Mouse (Mus musculus) forebrain, embryonic 10.5 days (tissue): ENCODE data around the gene Magi2. TPM values are rescaled to one million over a fixed set of nuclear protein-coding genes. Genes with fewer than 3 reads are reported as not detected.
A peak's percentile ranks its signal among the peaks of the same experiment; 100 is the strongest.

Source experiments
- DNase-seq: peaks from one replicate; pipeline ENCODE4 v3.0.0-alpha.2; 2017; ENCODE audit warnings: low spot score; ENCODE audit errors: extremely low spot score
- H3K27ac ChIP-seq: fragments of 300-500 bp; sonication (generic); 2 replicates; pipeline ENCODE4 v1.5.1; 2016; ENCODE audit warnings: mild to moderate bottlenecking
- H3K27me3 ChIP-seq: fragments of 300-500 bp; sonication (generic); 2 replicates; pipeline ENCODE4 v1.6.1; 2016; ENCODE audit warnings: mild to moderate bottlenecking; ENCODE audit not compliant: poor library complexity, severe bottlenecking
- H3K36me3 ChIP-seq: fragments of 300-500 bp; sonication (generic); replicated peaks from 2 replicates; pipeline ENCODE4 v1.6.1; 2016; ENCODE audit warnings: mild to moderate bottlenecking, moderate library complexity
- H3K4me1 ChIP-seq: fragments of 300-500 bp; sonication (generic); 2 replicates; pipeline ENCODE4 v1.6.1; 2016
- H3K4me3 ChIP-seq: fragments of 300-500 bp; sonication (generic); 2 replicates; pipeline ENCODE4 v1.5.1; 2016; ENCODE audit warnings: mild to moderate bottlenecking, moderate library complexity
- H3K9me3 ChIP-seq: fragments of 300-500 bp; sonication (generic); 2 replicates; pipeline ENCODE4 v1.6.1; 2016; ENCODE audit warnings: mild to moderate bottlenecking, moderate library complexity
- WGBS: fragments of 180-500 bp; shearing (Covaris S2); methylation state at CpG from one replicate; pipeline ENCODE4 v1.1.7; 2016; 5-methylcytosine and 5-hydroxymethylcytosine counted together
- polyA plus RNA-seq: library from polyadenylated mRNA; unstranded; fragments of >200 nt; fragmentation: Nextera tagmentation; extraction: Ambion mirVana; gene quantifications from 2 replicates; pipeline ENCODE4 v1.2.1, GENCODE M21; 2016

Gene Magi2
- 4.3 and 7.4 TPM in 2 replicates for polyA plus RNA-seq

- Histone ChIP-seq H3K27me3 (peaks cover 13% of the 10 kb centered on the region), H3K4me3 (peak within 1 kb of the TSS; percentile 71), H3K36me3 (no peaks in the 10 kb centered on the region), H3K27ac (peak within 1 kb of the TSS; percentile 92), H3K9me3 (no peaks in the 10 kb centered on the region; the same call in 1 of the 2 replicates), H3K4me1 (peaks cover 30% of the 10 kb centered on the region)
- DNase-seq = no peak
- under 1% methylated on average over 26 of the region's 26 CpGs for WGBS
Observed at GRCm38 (mm10) chr5:19226866-19227243, at the start of gene Magi2. Gene Magi2 (plus strand): TSS chr5:19227036.

DNA sequence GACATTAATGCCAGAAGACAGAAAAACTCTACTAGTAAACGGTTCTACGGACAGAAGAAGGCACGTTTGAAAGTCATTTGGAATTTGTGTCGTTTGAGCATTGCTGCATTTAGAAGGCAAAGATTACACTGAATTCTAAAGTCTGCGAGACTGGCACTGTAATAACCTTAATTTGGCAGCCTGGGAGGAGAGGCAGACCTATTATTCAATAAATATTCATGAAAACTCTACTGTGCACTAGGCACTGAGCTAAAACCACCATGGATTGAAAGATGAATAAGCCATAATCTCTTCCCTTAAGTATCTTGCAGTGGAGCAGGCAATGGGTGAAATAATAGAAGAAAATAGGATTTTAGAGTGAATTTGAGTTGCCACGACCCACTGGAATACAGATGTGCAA is 48.2 kb upstream of the Magi2 start:
- 86% methylated on average over 6 of the region's 6 CpGs for WGBS
- Histone ChIP-seq H3K9me3 (no peaks in the 10 kb centered on the region), H3K4me3 (no peak overlapping the region), H3K4me1 (no peaks in the 10 kb centered on the region), H3K27me3 (no peaks in the 10 kb centered on the region), H3K36me3 (no peaks in the 10 kb centered on the region), H3K27ac (no peak overlapping the region)
- DNase-seq = no peak

DNA sequence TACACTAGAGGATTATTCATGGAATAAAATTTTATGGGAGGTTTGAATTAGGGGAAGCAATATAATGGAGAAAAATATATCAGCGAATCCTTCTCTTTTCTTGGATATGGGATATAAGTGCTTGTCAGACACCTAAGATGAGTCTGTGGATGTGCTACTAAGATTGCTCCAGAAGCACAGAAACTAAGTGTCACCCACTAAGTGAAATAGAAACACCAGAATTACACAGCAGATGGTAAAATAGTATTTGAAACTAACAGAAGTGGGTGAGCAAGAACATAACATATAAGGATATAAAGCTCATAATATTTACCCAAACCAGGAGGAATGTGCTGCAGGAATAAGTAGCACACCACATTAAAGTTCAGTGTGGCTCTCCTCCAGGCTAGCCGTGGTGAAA is 40.7 kb upstream of the Magi2 start:
- no peaks in the 10 kb centered on the region for H3K9me3 ChIP-seq
- H3K4me1 ChIP-seq = no peaks in the 10 kb centered on the region
- no peak overlapping the region for H3K27ac ChIP-seq
- no peak overlapping the region for H3K4me3 ChIP-seq
- H3K36me3 ChIP-seq = no peaks in the 10 kb centered on the region
- no peak for DNase-seq
- no peaks in the 10 kb centered on the region for H3K27me3 ChIP-seq
- 92% methylated on average over 2 of the region's 2 CpGs for whole genome bisulfite sequencing

GRCm38 (mm10) chr5:19211665-19212064 is 15.2 kb upstream of the Magi2 start:
- H3K4me3 ChIP-seq = no peak overlapping the region

DNA sequence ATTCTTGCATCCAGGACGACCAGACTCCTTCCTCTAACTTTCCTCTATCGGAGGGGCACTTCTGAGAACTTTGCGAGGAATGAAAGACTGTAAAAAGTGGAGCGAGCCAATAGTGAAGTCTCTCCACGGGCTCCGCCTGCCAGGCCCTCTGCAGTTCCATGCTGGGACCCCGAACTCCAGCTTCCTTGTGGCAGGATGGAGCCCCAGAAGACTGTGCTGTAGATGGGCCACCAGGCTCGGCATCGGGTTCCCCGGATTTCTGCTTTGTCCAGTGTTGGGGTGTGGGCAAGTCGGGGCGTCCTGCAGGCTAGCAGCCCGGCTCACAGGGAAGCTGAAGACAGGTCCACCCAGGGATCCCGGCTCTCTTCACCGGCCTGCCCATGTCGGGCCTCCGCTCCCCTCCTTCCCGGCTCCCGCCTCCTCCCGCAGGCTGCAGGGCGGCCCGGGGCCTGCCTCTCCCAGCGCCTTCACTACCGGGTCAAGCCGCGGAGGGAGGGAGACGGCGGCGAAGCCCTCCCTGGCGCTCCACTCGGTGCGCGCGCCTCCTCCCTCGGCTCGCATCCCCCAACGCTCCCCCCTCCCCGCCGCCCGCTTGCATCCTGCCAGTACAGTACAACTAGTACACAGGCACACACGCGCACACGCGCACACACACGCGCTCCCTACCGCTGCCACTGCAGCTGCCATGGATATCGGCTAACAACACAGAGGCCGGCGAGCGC is 531 bp upstream of the Magi2 start:
- Histone ChIP-seq H3K27ac (peak overlapping the region; percentile 92), H3K36me3 (no peaks in the 10 kb centered on the region), H3K4me3 (peak overlapping the region; percentile 71), H3K9me3 (no peaks in the 10 kb centered on the region; the same call in 1 of the 2 replicates), H3K27me3 (peaks cover 13% of the 10 kb centered on the region), H3K4me1 (peaks cover 30% of the 10 kb centered on the region)
- DNase-seq = peak; percentile 82
- WGBS = under 1% methylated on average over 48 of the region's 51 CpGs

More at GRCm38 (mm10) chr5:19211665-19212064, 15.2 kb upstream of the Magi2 start:
- Histone ChIP-seq H3K36me3 (no peaks in the 10 kb centered on the region), H3K4me1 (no peaks in the 10 kb centered on the region), H3K27me3 (no peaks in the 10 kb centered on the region), H3K27ac (no peak overlapping the region), H3K9me3 (no peaks in the 10 kb centered on the region)
- DNase-seq = no peak
- WGBS = 94% methylated on average over 3 of the region's 3 CpGs

DNA sequence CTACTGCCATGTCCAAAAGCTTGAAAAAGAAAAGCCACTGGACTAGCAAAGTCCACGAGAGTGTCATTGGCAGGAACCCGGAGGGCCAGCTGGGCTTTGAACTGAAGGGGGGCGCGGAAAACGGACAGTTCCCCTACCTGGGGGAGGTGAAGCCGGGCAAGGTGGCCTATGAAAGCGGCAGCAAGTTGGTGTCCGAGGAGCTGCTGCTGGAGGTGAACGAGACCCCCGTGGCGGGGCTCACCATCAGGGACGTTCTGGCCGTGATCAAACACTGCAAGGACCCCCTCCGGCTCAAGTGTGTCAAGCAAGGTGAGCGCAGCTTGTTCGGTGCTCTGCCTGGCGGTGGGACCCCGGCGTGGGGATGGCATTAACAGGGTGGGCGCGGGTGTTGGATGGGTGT is 445 bp downstream of the Magi2 start:
- H3K27ac ChIP-seq = peak overlapping the region; percentile 92
- peaks cover 13% of the 10 kb centered on the region for H3K27me3 ChIP-seq
- no peaks in the 10 kb centered on the region for H3K9me3 ChIP-seq
- no peaks in the 10 kb centered on the region for H3K36me3 ChIP-seq
- under 1% methylated on average over 21 of the region's 21 CpGs for WGBS
- peaks cover 30% of the 10 kb centered on the region for H3K4me1 ChIP-seq
- H3K4me3 ChIP-seq = peak overlapping the region; percentile 71
- DNase-seq = no peak

GRCm38 (mm10) chr5:19227791-19228331 is 1.0 kb downstream of the Magi2 start:
- peaks cover 30% of the 10 kb centered on the region for H3K4me1 ChIP-seq
- peak; percentile 69 for DNase-seq
- peak overlapping the region; percentile 92 for H3K27ac ChIP-seq
- H3K4me3 ChIP-seq = peak overlapping the region; percentile 71
- peaks cover 13% of the 10 kb centered on the region for H3K27me3 ChIP-seq
- no peaks in the 10 kb centered on the region for H3K36me3 ChIP-seq
- no peaks in the 10 kb centered on the region for H3K9me3 ChIP-seq
- 0% methylated on average over 14 of the region's 14 CpGs for WGBS

GRCm38 (mm10) chr5:19241797-19242196 is 15.0 kb downstream of the Magi2 start:
- H3K4me1 ChIP-seq = no peaks in the 10 kb centered on the region
- no peak for DNase-seq
- H3K27me3 ChIP-seq = no peaks in the 10 kb centered on the region
- no peaks in the 10 kb centered on the region for H3K36me3 ChIP-seq
- no peak overlapping the region for H3K27ac ChIP-seq
- no peak overlapping the region for H3K4me3 ChIP-seq
- no peaks in the 10 kb centered on the region for H3K9me3 ChIP-seq

- no peaks in the 10 kb centered on the region for H3K9me3 ChIP-seq
- H3K4me3 ChIP-seq = no peak overlapping the region
- no peaks in the 10 kb centered on the region for H3K4me1 ChIP-seq
- no peaks in the 10 kb centered on the region for H3K27me3 ChIP-seq
- DNase-seq = no peak
- WGBS = 70% methylated on average over 2 of the region's 2 CpGs
- no peaks in the 10 kb centered on the region for H3K36me3 ChIP-seq
- H3K27ac ChIP-seq = no peak overlapping the region
Observed at GRCm38 (mm10) chr5:19246426-19246825, 19.6 kb downstream of the Magi2 start.

- no peaks in the 10 kb centered on the region for H3K36me3 ChIP-seq
- 77% methylated on average over 3 of the region's 3 CpGs for WGBS
- no peak overlapping the region for H3K4me3 ChIP-seq
- no peaks in the 10 kb centered on the region for H3K9me3 ChIP-seq
- no peak for DNase-seq
- H3K27ac ChIP-seq = no peak overlapping the region
- H3K4me1 ChIP-seq = no peaks in the 10 kb centered on the region
- H3K27me3 ChIP-seq = no peaks in the 10 kb centered on the region
Observed at GRCm38 (mm10) chr5:19247266-19247665, 20.4 kb downstream of the Magi2 start.

GRCm38 (mm10) chr5:19262816-19263215 is 36.0 kb downstream of the Magi2 start:
- Histone ChIP-seq H3K27ac (no peak overlapping the region), H3K4me3 (no peak overlapping the region), H3K36me3 (no peaks in the 10 kb centered on the region), H3K9me3 (no peaks in the 10 kb centered on the region), H3K4me1 (no peaks in the 10 kb centered on the region), H3K27me3 (no peaks in the 10 kb centered on the region)
- 65% methylated on average over 5 of the region's 5 CpGs for WGBS
- DNase-seq = no peak

- peak; percentile 17 for DNase-seq
- H3K9me3 ChIP-seq = no peaks in the 10 kb centered on the region
- no peak overlapping the region for H3K4me3 ChIP-seq
- H3K27me3 ChIP-seq = no peaks in the 10 kb centered on the region
- no peaks in the 10 kb centered on the region for H3K4me1 ChIP-seq
- no peaks in the 10 kb centered on the region for H3K36me3 ChIP-seq
- WGBS = 73% methylated on average over 2 of the region's 2 CpGs
- H3K27ac ChIP-seq = no peak overlapping the region
Observed at GRCm38 (mm10) chr5:19264627-19265026, 37.8 kb downstream of the Magi2 start.

DNA sequence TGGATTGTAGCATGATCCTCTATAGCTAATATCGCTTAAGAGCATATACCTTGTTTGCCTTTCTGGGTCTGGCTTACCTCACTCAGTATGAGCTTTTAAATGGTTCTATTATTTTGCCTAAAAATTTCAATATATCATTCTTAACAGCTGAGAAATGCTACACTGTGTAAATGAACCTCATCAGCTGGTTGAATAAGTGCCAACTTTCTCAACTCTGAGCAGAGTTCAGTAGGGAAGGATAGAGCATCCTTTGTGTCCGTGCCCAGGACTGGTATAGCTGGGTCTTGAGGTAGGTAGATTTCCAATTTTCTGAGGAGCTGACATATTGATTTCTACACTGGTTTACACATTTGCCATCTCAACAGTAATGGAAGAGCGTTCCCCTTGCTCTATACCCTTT is 65.7 kb downstream of the Magi2 start:
- 91% methylated on average over 3 of the region's 3 CpGs for WGBS
- H3K9me3 ChIP-seq = no peaks in the 10 kb centered on the region

More for the DNA sequence above, 65.7 kb downstream of the Magi2 start:
- Histone ChIP-seq H3K27ac (no peak overlapping the region), H3K4me1 (no peaks in the 10 kb centered on the region), H3K36me3 (no peaks in the 10 kb centered on the region), H3K27me3 (no peaks in the 10 kb centered on the region), H3K4me3 (no peak overlapping the region)
- no peak for DNase-seq
